Mouse (Mus musculus) bone marrow, adult 2 months (tissue): ENCODE measurements around the gene Gm5244. TPM values are rescaled to one million over a fixed set of nuclear protein-coding genes. Genes with fewer than 3 reads are reported as not detected.

Experiments used
- H3K27ac ChIP-seq: fragments of 200-500 bp; 2 replicates; pipeline ENCODE4 v1.5.1; 2012; ENCODE audit warnings: low read depth, mild to moderate bottlenecking, control low read depth, inconsistent platforms, low read length; ENCODE audit not compliant: control insufficient read depth, poor library complexity, insufficient read depth
- H3K4me1 ChIP-seq: fragments of 200-500 bp; 2 replicates; pipeline ENCODE4 v1.6.1; 2011; ENCODE audit warnings: low read length; ENCODE audit not compliant: control insufficient read depth, insufficient read depth
- H3K4me3 ChIP-seq: fragments of 200-500 bp; replicated peaks from 2 replicates; pipeline ENCODE3; 2011; ENCODE audit warnings: mild to moderate bottlenecking, low read depth, low read length, control low read depth; ENCODE audit not compliant: control insufficient read depth
- CTCF ChIP-seq: fragments of 200-500 bp; IDR thresholded peaks from 2 replicates; pipeline ENCODE4 v1.5.1; 2011; ENCODE audit warnings: low read length, control low read depth; ENCODE audit not compliant: control insufficient read depth, insufficient read depth
- POLR2A ChIP-seq: fragments of 200-500 bp; IDR thresholded peaks from 2 replicates; pipeline ENCODE4 v1.6.1; 2011; ENCODE audit warnings: low read depth, mild to moderate bottlenecking, control low read depth, low read length, borderline replicate concordance; ENCODE audit not compliant: control insufficient read depth
- WGBS: fragments of 180-500 bp; shearing (Covaris S2); methylation state at CpG from one replicate; pipeline ENCODE4 v1.1.7; 2018; 5-methylcytosine and 5-hydroxymethylcytosine counted together
- polyA plus RNA-seq: library from polyadenylated mRNA; stranded (reverse); fragments of >200 nt; gene quantifications from 2 replicates; pipeline ENCODE4 v1.2.4, GENCODE M21; 2011; ENCODE audit warnings: low replicate concordance; ENCODE audit not compliant: missing spikeins, insufficient read depth, insufficient read length

Gene Gm5244
- polyA plus RNA-seq, 1 experiment: 4.3 TPM

DNA sequence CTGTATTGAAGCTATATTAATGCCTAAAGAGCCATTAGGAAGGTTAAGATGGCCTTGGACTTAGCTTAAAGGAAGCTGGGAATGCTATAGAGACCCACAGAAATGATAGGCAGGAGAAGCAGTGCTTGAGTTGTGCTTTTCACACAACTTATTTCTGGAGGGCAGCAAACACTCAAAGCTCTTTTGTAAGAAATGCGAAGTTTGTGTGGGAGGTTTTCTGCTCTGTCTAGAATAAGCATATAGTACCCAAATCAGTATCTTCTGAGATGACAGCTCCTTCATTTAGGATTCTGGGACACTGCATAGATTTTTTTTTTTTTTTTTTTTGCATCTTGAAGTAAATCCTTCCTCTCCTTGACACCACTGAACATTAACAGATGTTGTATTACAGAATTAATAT, 8.0 kb upstream of the Gm5244 start:
- TF ChIP-seq CTCF (no peak), POLR2A (no peak)
- H3K4me1 ChIP-seq: no peaks in the 10 kb centered on the region

DNA sequence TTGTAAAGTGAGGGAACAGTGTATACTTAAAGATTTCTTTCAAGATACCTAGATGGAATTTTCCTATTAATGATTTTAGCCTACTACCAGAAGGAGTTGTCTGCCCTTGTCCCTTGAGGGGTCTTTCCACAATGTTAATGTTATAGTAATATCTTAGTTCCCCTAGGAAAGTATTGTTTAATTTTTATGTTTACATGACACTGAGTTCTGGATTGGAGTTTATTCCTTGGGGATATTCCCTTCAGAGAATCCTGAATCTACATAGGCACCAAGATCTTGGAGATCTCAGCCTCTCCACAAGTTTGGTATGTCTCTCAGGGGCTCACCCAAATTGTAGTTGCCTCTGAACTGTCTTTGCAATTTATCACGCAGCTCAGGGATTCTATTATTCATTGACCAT, 10.5 kb downstream of the Gm5244 start, which contains the start of gene Olfr1444:
TSS of gene Olfr1444 (plus strand) at position 301 of the 400 bp plus-strand sequence.
- Histone ChIP-seq H3K27ac (no peak within 1 kb of the TSS), H3K4me3 (no peak within 1 kb of the TSS), H3K4me1 (no peaks in the 10 kb centered on the region)
- no peak for TF ChIP-seq CTCF
- no peak for TF ChIP-seq POLR2A
- WGBS: 54% methylated on average over 1 of the region's 1 CpGs

More for the DNA sequence above, 8.0 kb upstream of the Gm5244 start:
- 84% methylated on average over 1 of the region's 1 CpGs for WGBS
- no peak overlapping the region for H3K27ac ChIP-seq
- no peak overlapping the region for H3K4me3 ChIP-seq

DNA sequence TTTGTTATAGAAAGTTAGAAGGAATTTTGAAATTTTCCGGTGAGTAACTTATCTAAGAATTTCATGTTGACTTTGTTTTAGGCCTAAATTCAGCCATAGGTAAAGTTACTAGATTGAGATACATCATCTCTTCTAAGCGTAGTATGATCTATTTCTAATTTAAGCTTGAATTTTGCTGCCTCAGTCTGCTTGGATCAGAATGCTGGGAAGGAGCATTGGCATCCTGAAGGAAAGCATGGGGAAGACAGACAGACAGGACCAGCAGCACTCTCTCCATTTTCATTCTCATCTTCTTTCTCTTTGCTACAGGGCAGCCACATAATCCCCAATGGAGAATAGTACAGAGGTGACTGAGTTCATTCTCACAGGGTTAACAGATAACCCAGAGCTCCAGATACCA, 37.1 kb downstream of the Gm5244 start, which contains the start of gene Olfr1445:
TSS of gene Olfr1445 (plus strand) at position 301 of the 400 bp plus-strand sequence.
- Histone ChIP-seq H3K27ac (no peak within 1 kb of the TSS), H3K4me1 (no peaks in the 10 kb centered on the region), H3K4me3 (no peak within 1 kb of the TSS)
- TF ChIP-seq CTCF (no peak), POLR2A (no peak)
- WGBS: 69% methylated on average over 2 of the region's 2 CpGs

DNA sequence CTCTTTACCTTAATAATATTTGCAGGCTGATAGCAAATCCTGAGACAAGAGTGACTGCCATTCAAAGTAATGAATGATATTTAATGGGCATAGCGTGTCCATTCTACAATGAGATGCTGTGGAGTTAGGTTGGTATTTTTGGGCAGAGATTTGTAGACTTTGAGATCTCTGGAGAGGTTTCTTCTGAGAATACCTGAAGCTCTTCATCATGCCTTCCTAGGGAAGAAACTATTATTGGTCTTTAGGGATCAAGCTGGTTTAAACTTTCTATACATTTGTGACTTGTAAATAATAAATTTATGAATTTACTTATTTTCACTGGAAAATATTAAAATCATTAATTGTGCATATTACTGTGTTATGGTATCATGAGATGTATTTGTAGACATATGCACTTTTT, 46.9 kb downstream of the Gm5244 start, which contains the start of gene Olfr1446:
TSS of gene Olfr1446 (minus strand) at position 101 of the 400 bp plus-strand sequence.
- TF ChIP-seq CTCF: no peak
- TF ChIP-seq POLR2A: no peak
- Histone ChIP-seq H3K27ac (no peak within 1 kb of the TSS), H3K4me1 (no peaks in the 10 kb centered on the region), H3K4me3 (no peak within 1 kb of the TSS)
- WGBS: 59% methylated on average over 1 of the region's 1 CpGs

Other genes with a start within 250 kb of the Gm5244 start
- gene Gm4952, start 246.7 kb upstream of the Gm5244 start, polyA plus RNA-seq: 1.3 TPM in 1 of 2 replicates, not detected in the other
- gene Glyat, start 213.4 kb upstream of the Gm5244 start, polyA plus RNA-seq: 0.45 and 2.5 TPM in 2 replicates
- not detected in 2 replicates for gene Olfr1442, start 176.2 kb upstream of the Gm5244 start, polyA plus RNA-seq
- not detected in 2 replicates for gene Olfr1443, start 168.6 kb upstream of the Gm5244 start, polyA plus RNA-seq
- gene Keg1, start 150.9 kb upstream of the Gm5244 start, polyA plus RNA-seq: 9.3 TPM in 1 of 2 replicates, not detected in the other
- 1.8 and 2.0 TPM in 2 replicates for gene Cntf, start 81.0 kb upstream of the Gm5244 start, polyA plus RNA-seq
- gene Zfp91, start 50.6 kb upstream of the Gm5244 start, polyA plus RNA-seq: 45.6 and 46.7 TPM in 2 replicates
- 4.2 and 12.3 TPM in 2 replicates for gene Lpxn, start 50.5 kb upstream of the Gm5244 start, polyA plus RNA-seq
- not detected in 2 replicates for gene Olfr1444, start 10.6 kb downstream of the Gm5244 start, polyA plus RNA-seq
- gene Olfr1445, start 37.2 kb downstream of the Gm5244 start, polyA plus RNA-seq: not detected in 2 replicates
- gene Olfr1446, start 46.8 kb downstream of the Gm5244 start, polyA plus RNA-seq: not detected in 2 replicates
- gene Olfr1447, start 57.1 kb downstream of the Gm5244 start, polyA plus RNA-seq: not detected in 2 replicates
- not detected in 2 replicates for gene Olfr1448, start 77.7 kb downstream of the Gm5244 start, polyA plus RNA-seq
- gene Olfr1449, start 84.2 kb downstream of the Gm5244 start, polyA plus RNA-seq: not detected in 2 replicates
- not detected in 2 replicates for gene Olfr1450, start 103.6 kb downstream of the Gm5244 start, polyA plus RNA-seq
- not detected in 2 replicates for gene Olfr1451, start 148.3 kb downstream of the Gm5244 start, polyA plus RNA-seq
- gene Olfr1453, start 181.6 kb downstream of the Gm5244 start, polyA plus RNA-seq: not detected in 2 replicates
- not detected in 2 replicates for gene Olfr1454, start 213.9 kb downstream of the Gm5244 start, polyA plus RNA-seq